In the genomic region with DNA sequence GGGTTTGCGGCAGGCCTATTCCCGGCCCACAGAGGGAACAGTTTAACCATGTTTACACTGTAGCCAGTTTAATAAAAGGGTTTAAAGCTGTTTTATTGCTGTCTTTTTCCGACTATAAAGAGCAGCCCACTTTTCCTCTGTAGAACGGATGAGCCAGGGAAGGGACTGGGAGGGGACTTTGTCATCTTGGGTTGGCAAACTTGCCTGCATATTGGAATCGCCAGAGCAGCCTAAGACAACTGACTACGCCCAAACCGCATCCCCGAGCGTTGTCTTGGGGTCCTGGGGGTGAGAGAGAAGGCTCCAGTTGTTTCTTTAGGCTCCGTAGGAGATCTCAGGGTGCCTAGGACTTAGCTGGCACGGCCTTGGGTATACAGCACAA, we compare ENCODE assay signal across 10 mouse cellular contexts. TPM values are rescaled to one million over a fixed set of nuclear protein-coding genes. Genes with fewer than 3 reads are reported as not detected.
DNase-seq lines count a peak whose midpoint lies in the region; ATAC-seq and TF ChIP-seq lines count a peak whose summit lies in the region.
"Had no signal": no experiment of that assay in that cellular context is flagged by ENCODE, and none has a peak within 500 bp of the region (broad histone marks: within the 10 kb centered on the region; RNA-seq: fewer than 3 reads in every experiment).

No protein-coding gene starts in this region.

- peak; percentile 55 for DNase-seq in embryo, embryonic 10.5 days (ENCODE audit: low spot score)
- DNase-seq in embryo, embryonic 9.5 days (ENCODE audit: extremely low spot score) = no peak
- peak; percentile 45 for DNase-seq in 3134 (ENCODE audit: extremely low read depth, insufficient read length, low spot score)
- DNase-seq in right cerebral cortex, postnatal 4 days = no peak
- no peak for DNase-seq in gastrocnemius, adult 18-20 months (ENCODE audit: low spot score)

- no peak for TF ChIP-seq POLR2A in cortical plate, adult 2 months (IDR thresholded peaks at IDR 0.05; ENCODE audit: extremely low read depth, insufficient read depth, low read length)
- no peak for TF ChIP-seq POLR2A in myocyte (IDR thresholded peaks at IDR 0.05; ENCODE audit: insufficient read length, low read depth)

- peak overlapping the region; percentile 70 for H3K27ac ChIP-seq in cortical plate, adult 2 months (ENCODE audit: insufficient read depth, low read length)
- H3K27ac ChIP-seq in intestine, embryonic 16.5 days (ENCODE audit: low read length) = peak overlapping the region; percentile 99

- H3K9me3 ChIP-seq in intestine, embryonic 16.5 days (ENCODE audit: control insufficient read depth, low read length) = no peaks in the 10 kb centered on the region

- H3K27me3 ChIP-seq in intestine, embryonic 16.5 days (replicated peaks; ENCODE audit: control insufficient read depth, insufficient read depth, low read length) = no peaks in the 10 kb centered on the region
- H3K27me3 ChIP-seq in myocyte (ENCODE audit: control insufficient read depth, insufficient read depth, insufficient read length) = no peaks in the 10 kb centered on the region
- H3K27me3 ChIP-seq: Patski had no signal

- peak overlapping the region; percentile 67 for H3ac ChIP-seq in myocyte (ENCODE audit: control insufficient read depth, insufficient read length)

- H3K4me3 ChIP-seq in cortical plate, adult 2 months (ENCODE audit: insufficient read depth, low read length) = peak overlapping the region; percentile 62
- peak overlapping the region; percentile 96 for H3K4me3 ChIP-seq in intestine, embryonic 16.5 days (ENCODE audit: low read length)
- H3K4me3 ChIP-seq in myocyte = peak overlapping the region; percentile 73

- under 1% methylated on average over 11 of the region's 11 CpGs for WGBS in intestine, embryonic 16.5 days

- peaks cover 7% of the 10 kb centered on the region for H3K4me1 ChIP-seq in cortical plate, adult 2 months (ENCODE audit: control insufficient read depth, insufficient read depth, low read length)
- peaks cover 12% of the 10 kb centered on the region for H3K4me1 ChIP-seq in intestine, embryonic 16.5 days (ENCODE audit: control insufficient read depth, insufficient read depth, low read length)

- peaks cover 9% of the 10 kb centered on the region; the same call in 1 of the 2 replicates for H3K36me3 ChIP-seq in intestine, embryonic 16.5 days (ENCODE audit: control insufficient read depth, insufficient read depth, low read length)
- H3K36me3 ChIP-seq in myocyte (ENCODE audit: control insufficient read depth, insufficient read depth) = peaks cover 24% of the 10 kb centered on the region

- TF ChIP-seq CTCF in cortical plate, adult 2 months (IDR thresholded peaks at IDR 0.05; ENCODE audit: extremely low read depth, insufficient read depth, low read length) = no peak

- ATAC-seq in intestine, embryonic 16.5 days = peak; percentile 17

- H3K9ac ChIP-seq in intestine, embryonic 16.5 days (ENCODE audit: low read depth, low read length) = peak overlapping the region; percentile 94

- peaks cover 36% of the 10 kb centered on the region for H3K79me2 ChIP-seq in myocyte (ENCODE audit: control insufficient read depth, insufficient read depth)

- H3K4me2 ChIP-seq in intestine, embryonic 16.5 days (ENCODE audit: low read depth, low read length) = peak overlapping the region; percentile 88
- peak overlapping the region; percentile 75 for H3K4me2 ChIP-seq in myocyte (ENCODE audit: low read depth)

TF ChIP-seq in myocyte, 11 proteins besides CTCF, POLR2A, EP300 and RAD21:
- no peak for TF ChIP-seq CEBPB (IDR thresholded peaks at IDR 0.05; ENCODE audit: insufficient read depth, poor library complexity, severe bottlenecking)
- no peak for TF ChIP-seq USF1 (IDR thresholded peaks at IDR 0.05; ENCODE audit: low read depth)
- TF ChIP-seq TCF12 (IDR thresholded peaks at IDR 0.05; ENCODE audit: insufficient read depth, poor library complexity, severe bottlenecking) = no peak
- TF ChIP-seq TCF3 (IDR thresholded peaks at IDR 0.05; ENCODE audit: insufficient read length, low read depth) = no peak
- TF ChIP-seq MYOD1 (IDR thresholded peaks at IDR 0.05; ENCODE audit: control insufficient read depth in 1 of 3, insufficient read length in 2 of 3, low read depth in 2 of 3) = no peak
- no peak for TF ChIP-seq E2F4 (IDR thresholded peaks at IDR 0.05; ENCODE audit: insufficient read depth)
- no peak for TF ChIP-seq REST (IDR thresholded peaks at IDR 0.05; ENCODE audit: insufficient read depth, insufficient read length)
- no peak for TF ChIP-seq MYOG (IDR thresholded peaks at IDR 0.05; ENCODE audit: control insufficient read depth in 1 of 3, insufficient read depth in 1 of 3, insufficient read length in 2 of 3, low read depth in 2 of 3)
- TF ChIP-seq MAX (IDR thresholded peaks at IDR 0.05; ENCODE audit: low read depth) = no peak
- no peak for TF ChIP-seq POLR2AphosphoS2 (IDR thresholded peaks at IDR 0.05; ENCODE audit: insufficient read length, low read depth)

RNA-seq across cellular contexts. Expression of gene Zfp282, which starts 1.1 kb away (rescaled TPM):
- polyA plus RNA-seq in cortical plate, adult 2 months (2012; rRNA removed) = 10.0 TPM in 2 replicates
- polyA plus RNA-seq in intestine, embryonic 16.5 days (2015; fragmentation: Nextera tagmentation; extraction: Ambion mirVana) = 8.9 and 9.8 TPM in 2 replicates
- polyA plus RNA-seq in myocyte (2012; fragmentation: generic; extraction: Trizol) = 22.4 TPM
- total RNA-seq in gastrocnemius, adult 18-20 months (2021) = 1 to 10 TPM; 5.3 to 5.9 TPM

RNA-seq across cellular contexts. Expression of gene Zfp212, which starts 42.2 kb away (rescaled TPM):
- 11.1 and 11.2 TPM in 2 replicates for polyA plus RNA-seq in cortical plate, adult 2 months (2012; rRNA removed)
- polyA plus RNA-seq in intestine, embryonic 16.5 days (2015; fragmentation: Nextera tagmentation; extraction: Ambion mirVana) = 12.2 TPM in 2 replicates
- polyA plus RNA-seq in myocyte (2012; fragmentation: generic; extraction: Trizol) = 9.7 TPM
- 1 to 10 TPM; 7.9 to 9.3 TPM for total RNA-seq in gastrocnemius, adult 18-20 months (2021)

RNA-seq across cellular contexts. Expression of gene Zfp398, which starts 42.7 kb away (rescaled TPM):
- polyA plus RNA-seq in cortical plate, adult 2 months (2012; rRNA removed) = 14.2 and 14.6 TPM in 2 replicates
- 5.8 and 6.6 TPM in 2 replicates for polyA plus RNA-seq in intestine, embryonic 16.5 days (2015; fragmentation: Nextera tagmentation; extraction: Ambion mirVana)
- 2.2 TPM for polyA plus RNA-seq in myocyte (2012; fragmentation: generic; extraction: Trizol)
- 1 to 10 TPM; 4.7 to 5.6 TPM for total RNA-seq in gastrocnemius, adult 18-20 months (2021)

RNA-seq across cellular contexts. Expression of gene Zfp786, which starts 47.5 kb away (rescaled TPM):
- 2.0 and 2.3 TPM in 2 replicates for polyA plus RNA-seq in cortical plate, adult 2 months (2012; rRNA removed)
- polyA plus RNA-seq in intestine, embryonic 16.5 days (2015; fragmentation: Nextera tagmentation; extraction: Ambion mirVana) = 2.0 and 2.4 TPM in 2 replicates
- polyA plus RNA-seq in myocyte (2012; fragmentation: generic; extraction: Trizol) = 0.30 TPM
- total RNA-seq in gastrocnemius, adult 18-20 months (2021) = under 1 TPM; 0.73 to 0.76 TPM
- total RNA-seq: neutrophil, adult 5-6 weeks had no signal

Comparison
In these comparisons a context has a peak if more than half of its experiments do, and no peak if none do; other contexts are left out.
1. DNase-seq: peak in embryo, embryonic 10.5 days (single experiment) and 3134 (single experiment); none in embryo, embryonic 9.5 days (single experiment), right cerebral cortex, postnatal 4 days (single experiment) and gastrocnemius, adult 18-20 months (single experiment).
2. Peak in every context shown above with its lines, with median percentiles within 50 percentile points of each other: H3K4me3 ChIP-seq.